Mouse (Mus musculus) forebrain, embryonic 14.5 days (tissue): ENCODE measurements around the gene Tmigd3. TPM values are rescaled to one million over a fixed set of nuclear protein-coding genes. Genes with fewer than 3 reads are reported as not detected.

Source experiments
- ATAC-seq: fragments of 200-750 bp; cut with Nextera tagmentation; 2 replicates; pipeline ENCODE4 v1.8.0; 2017; ENCODE audit warnings: mild to moderate bottlenecking, moderate library complexity
- DNase-seq: peaks from one replicate; pipeline ENCODE4 v3.0.0-alpha.2; 2015; ENCODE audit warnings: low spot score
- H3K27ac ChIP-seq: fragments of 300-500 bp; sonication (generic); 2 replicates; pipeline ENCODE4 v1.5.1; 2014; ENCODE audit warnings: low read depth, mild to moderate bottlenecking, control low read depth, low read length, moderate library complexity
- H3K27me3 ChIP-seq: fragments of 300-500 bp; sonication (generic); replicated peaks from 2 replicates; pipeline ENCODE4 v1.6.1; 2014; ENCODE audit warnings: low read length, control low read depth, mixed read lengths; ENCODE audit not compliant: control insufficient read depth, insufficient read depth
- H3K36me3 ChIP-seq: fragments of 300-500 bp; sonication (generic); 2 replicates; pipeline ENCODE4 v1.6.1; 2014; ENCODE audit warnings: low read length, control low read depth; ENCODE audit not compliant: control insufficient read depth, insufficient read depth
- H3K4me1 ChIP-seq: fragments of 300-500 bp; sonication (generic); 2 replicates; pipeline ENCODE4 v1.6.1; 2014; ENCODE audit warnings: antibody characterized with exemption, low read length, control low read depth; ENCODE audit not compliant: control insufficient read depth, insufficient read depth
- H3K4me2 ChIP-seq: fragments of 300-500 bp; sonication (generic); 2 replicates; pipeline ENCODE4 v1.6.1; 2014; ENCODE audit warnings: mild to moderate bottlenecking, control low read depth, low read length
- H3K4me3 ChIP-seq: fragments of 300-500 bp; sonication (generic); 2 replicates; pipeline ENCODE4 v1.5.1; 2014; ENCODE audit warnings: low read depth, low read length, control low read depth
- H3K9ac ChIP-seq: fragments of 300-500 bp; sonication (generic); 2 replicates; pipeline ENCODE4 v1.6.1; 2014; ENCODE audit warnings: mild to moderate bottlenecking, low read length, control low read depth, moderate library complexity
- H3K9me3 ChIP-seq: fragments of 300-500 bp; sonication (generic); replicated peaks from 2 replicates; pipeline ENCODE4 v1.6.1; 2016; ENCODE audit warnings: low read length, control low read depth, mixed read lengths; ENCODE audit not compliant: control insufficient read depth
- WGBS: fragments of 180-500 bp; shearing (Covaris S2); extraction: QIAGEN DNeasy Blood & Tissue Kit; methylation state at CpG from one replicate; pipeline ENCODE4 v1.1.7; 2014; 5-methylcytosine and 5-hydroxymethylcytosine counted together
- polyA plus RNA-seq: library from polyadenylated mRNA; unstranded; fragments of >200 nt; fragmentation: Nextera tagmentation; extraction: Ambion mirVana; gene quantifications from 2 replicates; pipeline ENCODE4 v1.2.1, GENCODE M21; 2014

Gene Tmigd3
- polyA plus RNA-seq, 1 experiment from 2014 or later: not detected

GRCm38 (mm10) chr3:105838655-105839054 lies 32.0 kb upstream of the Tmigd3 start:
- no peaks in the 10 kb centered on the region for H3K4me1 ChIP-seq
- ATAC-seq (no peak), DNase-seq (no peak)
- no peaks in the 10 kb centered on the region for H3K9me3 ChIP-seq
- no peak overlapping the region for H3K9ac ChIP-seq
- no peak overlapping the region for H3K27ac ChIP-seq
- H3K4me2 ChIP-seq: no peak overlapping the region
- no peaks in the 10 kb centered on the region for H3K36me3 ChIP-seq
- 92% methylated on average over 3 of the region's 3 CpGs for WGBS
- H3K4me3 ChIP-seq: no peak overlapping the region
- H3K27me3 ChIP-seq: no peaks in the 10 kb centered on the region

- H3K36me3 ChIP-seq: no peaks in the 10 kb centered on the region
- 91% methylated on average over 4 of the region's 4 CpGs for WGBS
- H3K9me3 ChIP-seq: no peaks in the 10 kb centered on the region
- no peak for DNase-seq
- H3K4me2 ChIP-seq: no peak overlapping the region
- H3K27me3 ChIP-seq: no peaks in the 10 kb centered on the region
- no peak overlapping the region for H3K27ac ChIP-seq
- H3K9ac ChIP-seq: no peak overlapping the region
- H3K4me3 ChIP-seq: no peak overlapping the region
- ATAC-seq: no peak
- H3K4me1 ChIP-seq: no peaks in the 10 kb centered on the region
Measured at GRCm38 (mm10) chr3:105839836-105840235, 30.9 kb upstream of the Tmigd3 start.

GRCm38 (mm10) chr3:105846294-105847069 lies 24.2 kb upstream of the Tmigd3 start:
- no peak for DNase-seq
- H3K36me3 ChIP-seq: no peaks in the 10 kb centered on the region

GRCm38 (mm10) chr3:105853781-105854180 lies 16.9 kb upstream of the Tmigd3 start:
- Histone ChIP-seq H3K36me3 (no peaks in the 10 kb centered on the region), H3K27ac (no peak overlapping the region), H3K9ac (no peak overlapping the region), H3K27me3 (no peaks in the 10 kb centered on the region), H3K4me2 (no peak overlapping the region), H3K4me3 (no peak overlapping the region), H3K4me1 (no peaks in the 10 kb centered on the region), H3K9me3 (no peaks in the 10 kb centered on the region)
- no peak for DNase-seq
- no peak for ATAC-seq
- 78% methylated on average over 8 of the region's 8 CpGs for WGBS

More at GRCm38 (mm10) chr3:105846294-105847069, 24.2 kb upstream of the Tmigd3 start:
- Histone ChIP-seq H3K4me2 (no peak overlapping the region), H3K27ac (no peak overlapping the region), H3K9me3 (no peaks in the 10 kb centered on the region), H3K27me3 (no peaks in the 10 kb centered on the region), H3K9ac (no peak overlapping the region), H3K4me1 (no peaks in the 10 kb centered on the region), H3K4me3 (no peak overlapping the region)
- WGBS: 79% methylated on average over 7 of the region's 7 CpGs
- ATAC-seq: no peak

- no peaks in the 10 kb centered on the region for H3K27me3 ChIP-seq
- H3K27ac ChIP-seq: no peak overlapping the region
- H3K4me2 ChIP-seq: no peak overlapping the region
- H3K9ac ChIP-seq: no peak overlapping the region
- 46% methylated on average over 4 of the region's 4 CpGs for whole genome bisulfite sequencing
- no peak overlapping the region for H3K4me3 ChIP-seq
- no peaks in the 10 kb centered on the region for H3K4me1 ChIP-seq
- ATAC-seq: no peak
- DNase-seq: no peak
- H3K9me3 ChIP-seq: no peaks in the 10 kb centered on the region
- H3K36me3 ChIP-seq: no peaks in the 10 kb centered on the region
Measured at GRCm38 (mm10) chr3:105854786-105855185, 15.9 kb upstream of the Tmigd3 start.

- ATAC-seq (no peak), DNase-seq (no peak)
- H3K27me3 ChIP-seq: no peaks in the 10 kb centered on the region
Measured at GRCm38 (mm10) chr3:105857513-105857912, 13.2 kb upstream of the Tmigd3 start.

GRCm38 (mm10) chr3:105861747-105862366 lies 8.8 kb upstream of the Tmigd3 start:
- WGBS: 38% methylated on average over 7 of the region's 7 CpGs
- Histone ChIP-seq H3K9me3 (no peaks in the 10 kb centered on the region), H3K4me2 (no peak overlapping the region), H3K27ac (no peak overlapping the region), H3K9ac (no peak overlapping the region), H3K36me3 (no peaks in the 10 kb centered on the region), H3K4me3 (no peak overlapping the region), H3K4me1 (no peaks in the 10 kb centered on the region), H3K27me3 (no peaks in the 10 kb centered on the region)
- DNase-seq (no peak), ATAC-seq (no peak)

More at GRCm38 (mm10) chr3:105857513-105857912, 13.2 kb upstream of the Tmigd3 start:
- H3K4me1 ChIP-seq: no peaks in the 10 kb centered on the region
- no peak overlapping the region for H3K4me3 ChIP-seq
- WGBS: 79% methylated on average over 5 of the region's 5 CpGs
- H3K27ac ChIP-seq: no peak overlapping the region
- no peak overlapping the region for H3K9ac ChIP-seq
- H3K36me3 ChIP-seq: no peaks in the 10 kb centered on the region
- H3K4me2 ChIP-seq: no peak overlapping the region
- H3K9me3 ChIP-seq: no peaks in the 10 kb centered on the region

- Histone ChIP-seq H3K36me3 (no peaks in the 10 kb centered on the region), H3K9me3 (no peaks in the 10 kb centered on the region), H3K9ac (no peak overlapping the region), H3K27ac (no peak overlapping the region), H3K4me2 (no peak overlapping the region), H3K4me1 (no peaks in the 10 kb centered on the region; the same call in 1 of the 2 replicates), H3K4me3 (no peak overlapping the region), H3K27me3 (no peaks in the 10 kb centered on the region)
- DNase-seq (no peak), ATAC-seq (no peak)
- WGBS: 75% methylated on average over 1 of the region's 1 CpGs
Measured at GRCm38 (mm10) chr3:105864123-105864522, 6.6 kb upstream of the Tmigd3 start.

- Histone ChIP-seq H3K27ac (no peak overlapping the region), H3K36me3 (no peaks in the 10 kb centered on the region), H3K9me3 (no peaks in the 10 kb centered on the region), H3K4me3 (no peak overlapping the region), H3K9ac (no peak overlapping the region), H3K4me1 (no peaks in the 10 kb centered on the region; the same call in 1 of the 2 replicates), H3K4me2 (no peak overlapping the region), H3K27me3 (no peaks in the 10 kb centered on the region)
- WGBS: 85% methylated on average over 9 of the region's 9 CpGs
- ATAC-seq: no peak
- no peak for DNase-seq
Measured at GRCm38 (mm10) chr3:105865122-105865521, 5.6 kb upstream of the Tmigd3 start.
